Mouse (Mus musculus): Measurements from ENCODE around the gene Gm15262.
"Not testable (repeated sequence)": the region's sequence is repeated elsewhere in the genome, so short reads cannot be mapped to it uniquely, and the experiment has no call there.

The Gm15262 gene

GRCm38 (mm10) chrX:161287156-161287555 is at the start of gene Gm15262:
Gene Gm15262 (plus strand): TSS chrX:161287456.
- not testable (repeated sequence) for DNase-seq (ENCODE audit: low spot score in 2 of 2)

GRCm38 (mm10) chrX:161308131-161308530 is 20.9 kb downstream of the Gm15262 start:
- DNase-seq (ENCODE audit: low spot score in 2 of 2): no peak

- no peak for DNase-seq (ENCODE audit: low spot score in 2 of 2)
Measured at GRCm38 (mm10) chrX:161316443-161316842, 29.2 kb downstream of the Gm15262 start.

DNA sequence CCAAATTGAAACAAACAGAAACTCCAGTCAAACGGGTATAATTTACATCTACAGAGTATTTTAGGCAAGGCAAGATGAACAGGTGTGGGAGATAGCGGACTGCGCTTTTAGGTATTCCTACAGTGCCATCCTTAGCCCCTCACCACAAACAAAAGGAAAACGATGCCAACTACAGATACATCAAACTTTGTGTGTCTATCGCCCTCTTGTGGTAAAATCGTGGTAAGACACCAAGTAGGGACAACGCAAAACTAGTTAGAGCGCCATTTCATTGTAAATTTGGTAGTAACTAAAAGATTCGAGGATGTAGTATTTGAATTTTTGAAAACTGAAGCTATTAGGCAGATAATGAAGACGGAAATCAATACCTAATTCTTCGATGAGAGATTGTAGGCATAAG is 83.7 kb downstream of the Gm15262 start:
- no peak for DNase-seq (ENCODE audit: low spot score in 2 of 2)

DNA sequence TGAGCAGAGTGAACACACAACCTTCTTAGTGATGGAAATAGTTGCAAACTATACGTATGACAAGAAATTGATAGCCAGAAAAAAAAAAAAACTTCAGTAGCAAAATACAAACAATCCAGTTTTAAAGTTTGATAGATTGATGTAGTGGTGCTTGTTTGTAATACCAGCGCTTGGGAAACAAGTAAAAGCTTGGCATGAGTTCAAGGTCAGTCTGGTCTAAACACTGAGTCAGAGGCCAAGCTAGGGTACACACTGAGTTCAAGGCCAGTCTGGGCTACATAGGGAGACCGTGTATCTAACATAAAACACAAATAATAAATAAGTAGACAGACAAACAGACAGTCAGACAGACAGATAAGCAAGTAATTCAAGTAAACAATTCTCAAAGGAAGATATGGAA is 84.2 kb downstream of the Gm15262 start:
- DNase-seq (ENCODE audit: low spot score in 2 of 2): no peak

GRCm38 (mm10) chrX:161375568-161375967 is 88.3 kb downstream of the Gm15262 start:
- DNase-seq (ENCODE audit: low spot score in 2 of 2): no peak

DNA sequence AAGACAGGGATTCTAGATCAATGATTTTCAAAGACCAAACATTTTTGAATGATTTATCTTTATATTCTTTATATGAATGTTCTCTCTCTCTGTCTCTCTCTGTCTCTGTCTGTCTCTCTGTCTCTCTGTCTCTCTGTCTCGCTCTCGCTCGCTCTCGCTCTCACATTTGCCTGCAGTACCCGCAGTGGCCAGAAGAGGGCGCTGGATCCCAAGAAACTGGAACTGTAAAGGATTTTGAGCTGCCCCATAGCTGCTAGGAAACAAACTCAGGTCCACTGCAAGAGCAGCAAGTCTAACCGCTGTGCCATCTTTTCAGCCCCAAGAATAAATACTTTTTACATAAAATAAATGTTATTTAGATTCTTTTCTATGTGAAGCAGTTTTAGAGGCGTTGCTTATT is 98.5 kb downstream of the Gm15262 start:
- DNase-seq (ENCODE audit: low spot score in 2 of 2): peak in 1 of 2 experiments; percentile 42

DNA sequence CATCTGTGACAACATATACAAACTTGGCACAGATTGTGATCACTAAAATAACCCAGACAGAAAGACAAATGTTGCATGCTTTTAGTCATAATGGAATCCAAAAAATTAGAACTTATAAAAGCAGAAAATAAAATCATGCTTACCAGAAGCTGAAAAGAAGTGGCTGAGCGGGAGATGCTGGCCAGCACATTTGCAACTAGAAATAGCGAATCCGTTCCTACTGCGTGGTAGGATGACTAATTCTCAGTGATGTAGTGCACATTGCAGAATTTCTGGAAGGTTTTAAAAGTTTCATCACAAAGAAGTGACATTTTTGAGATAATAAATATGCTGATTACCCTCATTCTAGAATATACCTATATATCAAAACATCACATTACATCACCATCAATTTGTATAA is 100.7 kb downstream of the Gm15262 start:
- DNase-seq (ENCODE audit: low spot score in 2 of 2): no peak

- DNase-seq (ENCODE audit: low spot score in 2 of 2): peak; percentile 63 to 76
Measured at GRCm38 (mm10) chrX:161399110-161399509, 111.9 kb downstream of the Gm15262 start.

- peak in 1 of 2 experiments; percentile 30 for DNase-seq (ENCODE audit: low spot score in 2 of 2)
Measured at GRCm38 (mm10) chrX:161411151-161411550, 123.9 kb downstream of the Gm15262 start.
